In genomic region chr7:28919815-28920214, GRCm38 (mm10) we compare ENCODE assay signal across 8 mouse cellular contexts. TPM values are rescaled to one million over a fixed set of nuclear protein-coding genes. Genes with fewer than 3 reads are reported as not detected.
A peak's percentile ranks its signal among the peaks of the same experiment; 100 is the strongest.
DNase-seq lines count a peak whose midpoint lies in the region; ATAC-seq and TF ChIP-seq lines count a peak whose summit lies in the region.

No protein-coding gene starts in this region.

- H3K4me3 ChIP-seq in kidney, adult 2 months (ENCODE audit: insufficient read depth, low read depth, low read length) = no peak overlapping the region
- H3K4me3 ChIP-seq in lung, embryonic 14.5 days (ENCODE audit: low read depth, low read length) = no peak overlapping the region
- no peak overlapping the region for H3K4me3 ChIP-seq in small intestine, adult 2 months (ENCODE audit: low read depth, low read length)

- H3K27ac ChIP-seq in kidney, adult 2 months (ENCODE audit: insufficient read depth, low read depth, low read length) = peak overlapping the region; percentile 83
- H3K27ac ChIP-seq in lung, embryonic 14.5 days (ENCODE audit: low read depth) = peak overlapping the region; percentile 66; the same call in 1 of the 2 replicates
- H3K27ac ChIP-seq in small intestine, adult 2 months (ENCODE audit: insufficient read depth, low read depth, low read length) = peak overlapping the region; percentile 71

- H3K9ac ChIP-seq in lung, embryonic 14.5 days = no peak overlapping the region; the same call in 1 of the 2 replicates

- DNase-seq in 3T3-L1 (ENCODE audit: low read depth, low spot score) (peak; percentile 75), R1 (ENCODE audit: low read depth, low spot score) (peak; percentile 53)
- peak; percentile 52 for DNase-seq in embryo, embryonic 11 days
- DNase-seq in heart, adult 8-10 months (ENCODE audit: low spot score) = peak; percentile 76
- DNase-seq in kidney, adult 2 months = peak; percentile 87
- peak; percentile 93 for DNase-seq in lung, embryonic 14.5 days
- no peak for DNase-seq in thymus, postnatal 36 days

- H3K4me2 ChIP-seq in lung, embryonic 14.5 days = 0 out of 2 replicates have a peak overlapping the region, but pooled peaks have one; percentile 19

- no peak for TF ChIP-seq CTCF in kidney, adult 2 months (conservative IDR thresholded peaks at IDR 0.05; ENCODE audit: insufficient read depth, insufficient read length, low read depth, low read length)
- TF ChIP-seq CTCF in lung, embryonic 14.5 days (IDR thresholded peaks at IDR 0.05; ENCODE audit: low read depth) = 0 out of 2 replicates have a peak, but pooled peaks have one; percentile 2
- TF ChIP-seq CTCF in small intestine, adult 2 months (IDR thresholded peaks at IDR 0.05; ENCODE audit: extremely low read depth, insufficient read length, insufficient replicate concordance, low read depth, low read length) = no peak

- peaks cover 6% of the 10 kb centered on the region for H3K36me3 ChIP-seq in kidney, adult 2 months (ENCODE audit: control insufficient read depth, insufficient read depth, low read length)
- peaks cover 41% of the 10 kb centered on the region for H3K36me3 ChIP-seq in lung, embryonic 14.5 days (ENCODE audit: insufficient read depth)
- peaks cover 57% of the 10 kb centered on the region for H3K36me3 ChIP-seq in small intestine, adult 2 months (ENCODE audit: control insufficient read depth, insufficient read depth, low read length)

- peaks cover 72% of the 10 kb centered on the region for H3K4me1 ChIP-seq in kidney, adult 2 months (ENCODE audit: control insufficient read depth, insufficient read depth, low read length)
- peaks cover 49% of the 10 kb centered on the region for H3K4me1 ChIP-seq in lung, embryonic 14.5 days (ENCODE audit: insufficient read depth)
- H3K4me1 ChIP-seq in small intestine, adult 2 months (ENCODE audit: control insufficient read depth, insufficient read depth, insufficient read length, low read length) = peaks cover 55% of the 10 kb centered on the region

- TF ChIP-seq POLR2A in kidney, adult 2 months (IDR thresholded peaks at IDR 0.05; ENCODE audit: low read depth, low read length) = no peak
- no peak for TF ChIP-seq POLR2A in small intestine, adult 2 months (IDR thresholded peaks at IDR 0.05; ENCODE audit: low read depth, low read length)

- WGBS in kidney, adult 2 months = 8% methylated on average over 6 of the region's 6 CpGs
- 8% methylated on average over 6 of the region's 6 CpGs for WGBS in lung, embryonic 14.5 days
- 62% methylated on average over 6 of the region's 6 CpGs for WGBS in small intestine, adult 2 months

- no peaks in the 10 kb centered on the region for H3K9me3 ChIP-seq in lung, embryonic 14.5 days (ENCODE audit: low read depth, low read length)

- ATAC-seq in lung, embryonic 14.5 days (ENCODE audit: insufficient read depth) = peak; percentile 41

- no peaks in the 10 kb centered on the region for H3K27me3 ChIP-seq in kidney, adult 2 months (replicated peaks; ENCODE audit: control insufficient read depth, insufficient read depth, low read length)
- H3K27me3 ChIP-seq in lung, embryonic 14.5 days (ENCODE audit: insufficient read depth, low read length) = no peaks in the 10 kb centered on the region
- H3K27me3 ChIP-seq in small intestine, adult 2 months (ENCODE audit: control insufficient read depth, insufficient read depth, low read length) = no peaks in the 10 kb centered on the region

RNA-seq across cellular contexts. Expression of gene Capn12, which starts 38.6 kb away (rescaled TPM):
- total RNA-seq in heart, adult 8-10 months (2022) = under 1 TPM; 0.12 to 0.32 (median 0.23) TPM
- polyA plus RNA-seq in kidney, adult 2 months (2012; rRNA removed) = 0.11 and 0.24 TPM in 2 replicates
- polyA plus RNA-seq in lung, embryonic 14.5 days (2014; fragmentation: Nextera tagmentation; extraction: Ambion mirVana) = 0.42 and 0.61 TPM in 2 replicates
- polyA plus RNA-seq in small intestine, adult 2 months (2012; rRNA removed) = 0.08 and 0.10 TPM in 2 replicates

RNA-seq across cellular contexts. Expression of gene Actn4, which starts 42.3 kb away (rescaled TPM):
- 10 to 100 TPM; 57.8 to 82.0 (median 75.8) TPM for total RNA-seq in heart, adult 8-10 months (2022)
- polyA plus RNA-seq in kidney, adult 2 months (2012; rRNA removed) = 340 and 367 TPM in 2 replicates
- polyA plus RNA-seq in lung, embryonic 14.5 days (2014; fragmentation: Nextera tagmentation; extraction: Ambion mirVana) = 266 and 270 TPM in 2 replicates
- 506 and 1,069 TPM in 2 replicates for polyA plus RNA-seq in small intestine, adult 2 months (2012; rRNA removed)

RNA-seq across cellular contexts. Expression of gene Lgals7, which starts 56.2 kb away (rescaled TPM):
- 1 to 10 TPM in 1 of 4 experiments, not detected in 3; 1.3 TPM for total RNA-seq in heart, adult 8-10 months (2022)
- 1.1 and 1.6 TPM in 2 replicates for polyA plus RNA-seq in kidney, adult 2 months (2012; rRNA removed)
- 1.0 and 1.7 TPM in 2 replicates for polyA plus RNA-seq in lung, embryonic 14.5 days (2014; fragmentation: Nextera tagmentation; extraction: Ambion mirVana)
- polyA plus RNA-seq in small intestine, adult 2 months (2012; rRNA removed) = 2.4 TPM in 1 of 2 replicates, not detected in the other

Comparison
In these comparisons a context has a peak if more than half of its experiments do, and no peak if none do; other contexts are left out.
1. DNase-seq: peak in 3T3-L1 (single experiment), R1 (single experiment), embryo, embryonic 11 days (single experiment), heart, adult 8-10 months (single experiment), kidney, adult 2 months (single experiment) and lung, embryonic 14.5 days (single experiment); none in thymus, postnatal 36 days (0 of 2).
2. Peak in every context shown above with its lines, with median percentiles within 50 percentile points of each other: H3K27ac ChIP-seq.